In the genomic region with DNA sequence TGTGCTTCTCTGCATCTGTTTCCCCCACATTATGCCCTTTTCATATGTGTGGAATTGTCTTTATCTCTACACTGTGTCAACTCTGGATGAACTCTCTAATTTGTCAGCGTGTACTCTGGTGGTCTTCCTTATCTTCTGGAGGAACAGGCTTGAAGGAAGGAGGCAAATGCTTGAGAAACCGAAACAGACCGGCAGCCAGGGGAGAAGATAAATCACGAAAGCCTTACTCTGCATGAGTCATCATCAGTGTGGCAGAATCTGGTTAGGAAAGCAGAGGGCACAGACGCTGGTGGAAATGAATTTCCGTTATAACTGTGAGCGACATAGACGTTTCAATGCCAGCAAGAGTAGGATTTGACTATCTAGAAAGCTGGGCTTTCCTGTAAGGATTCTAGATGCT, we compare ENCODE assay signal across 27 mouse cellular contexts.
DNase-seq lines count a peak whose midpoint lies in the region; ATAC-seq lines count a peak whose summit lies in the region.
"Had no signal": no experiment of that assay in that cellular context is flagged by ENCODE, and none has a peak within 500 bp of the region (broad histone marks: within the 10 kb centered on the region; RNA-seq: fewer than 3 reads in every experiment).

No protein-coding gene starts in this region.

- no peaks in the 10 kb centered on the region for H3K4me1 ChIP-seq in heart, embryonic 11.5 days (ENCODE audit: control insufficient read depth, insufficient read depth, low read length)
- no peaks in the 10 kb centered on the region for H3K4me1 ChIP-seq in midbrain, embryonic 15.5 days
- H3K4me1 ChIP-seq in kidney, embryonic 14.5 days (ENCODE audit: control insufficient read depth, insufficient read depth, low read length), result no peaks in the 10 kb centered on the region
- H3K4me1 ChIP-seq: embryonic facial prominence, embryonic 13.5 days; forebrain, embryonic 10.5 days; forebrain, embryonic 15.5 days; hindbrain, embryonic 10.5 days; hindbrain, embryonic 15.5 days; liver, embryonic 12.5 days; neural tube, embryonic 13.5 days had no signal

- no peaks in the 10 kb centered on the region for H3K27me3 ChIP-seq in heart, embryonic 11.5 days (ENCODE audit: control insufficient read depth, insufficient read depth, low read length)
- no peaks in the 10 kb centered on the region for H3K27me3 ChIP-seq in midbrain, embryonic 15.5 days (replicated peaks)
- H3K27me3 ChIP-seq in kidney, embryonic 14.5 days (ENCODE audit: control insufficient read depth, insufficient read depth, low read length), result no peaks in the 10 kb centered on the region
- H3K27me3 ChIP-seq: embryonic facial prominence, embryonic 13.5 days; forebrain, embryonic 15.5 days; hindbrain, embryonic 15.5 days; liver, embryonic 12.5 days; neural tube, embryonic 13.5 days had no signal

- H3K4me3 ChIP-seq in heart, embryonic 11.5 days (ENCODE audit: low read depth, low read length), result no peak overlapping the region
- H3K4me3 ChIP-seq in midbrain, embryonic 15.5 days, result no peak overlapping the region
- H3K4me3 ChIP-seq in kidney, embryonic 14.5 days (ENCODE audit: low read length), result no peak overlapping the region
- H3K4me3 ChIP-seq: embryonic facial prominence, embryonic 13.5 days; forebrain, embryonic 10.5 days; forebrain, embryonic 15.5 days; hindbrain, embryonic 10.5 days; hindbrain, embryonic 15.5 days; liver, embryonic 12.5 days; neural tube, embryonic 13.5 days had no signal

- H3K9me3 ChIP-seq in heart, embryonic 11.5 days (replicated peaks; ENCODE audit: control insufficient read depth, low read length), result no peaks in the 10 kb centered on the region
- no peaks in the 10 kb centered on the region for H3K9me3 ChIP-seq in midbrain, embryonic 15.5 days
- no peaks in the 10 kb centered on the region for H3K9me3 ChIP-seq in kidney, embryonic 14.5 days (ENCODE audit: control insufficient read depth, low read length)
- H3K9me3 ChIP-seq: embryonic facial prominence, embryonic 13.5 days; forebrain, embryonic 10.5 days; forebrain, embryonic 15.5 days; hindbrain, embryonic 10.5 days; hindbrain, embryonic 15.5 days; liver, embryonic 12.5 days; neural tube, embryonic 13.5 days had no signal

- no peak overlapping the region for H3K9ac ChIP-seq in heart, embryonic 11.5 days (ENCODE audit: low read depth, low read length)
- H3K9ac ChIP-seq in midbrain, embryonic 15.5 days, result no peak overlapping the region
- no peak overlapping the region for H3K9ac ChIP-seq in kidney, embryonic 14.5 days (ENCODE audit: low read depth, low read length)
- H3K9ac ChIP-seq: embryonic facial prominence, embryonic 13.5 days; forebrain, embryonic 15.5 days; hindbrain, embryonic 15.5 days; liver, embryonic 12.5 days; liver, postnatal 0 days; neural tube, embryonic 13.5 days had no signal

- no peak overlapping the region for H3K4me2 ChIP-seq in heart, embryonic 11.5 days
- H3K4me2 ChIP-seq in midbrain, embryonic 15.5 days, result no peak overlapping the region
- no peak overlapping the region for H3K4me2 ChIP-seq in kidney, embryonic 14.5 days (replicated peaks; ENCODE audit: low read depth, low read length)
- H3K4me2 ChIP-seq: embryonic facial prominence, embryonic 13.5 days; forebrain, embryonic 15.5 days; hindbrain, embryonic 15.5 days; liver, embryonic 12.5 days; midbrain, embryonic 11.5 days; neural tube, embryonic 13.5 days had no signal

- no peaks in the 10 kb centered on the region for H3K36me3 ChIP-seq in heart, embryonic 11.5 days (ENCODE audit: control insufficient read depth, insufficient read depth, low read length)
- H3K36me3 ChIP-seq in midbrain, embryonic 15.5 days (replicated peaks), result no peaks in the 10 kb centered on the region
- no peaks in the 10 kb centered on the region for H3K36me3 ChIP-seq in kidney, embryonic 14.5 days (ENCODE audit: control insufficient read depth, insufficient read depth, low read length)
- H3K36me3 ChIP-seq: embryonic facial prominence, embryonic 13.5 days; forebrain, embryonic 10.5 days; forebrain, embryonic 15.5 days; hindbrain, embryonic 10.5 days; hindbrain, embryonic 15.5 days; liver, embryonic 12.5 days; neural tube, embryonic 13.5 days had no signal

- WGBS in heart, embryonic 11.5 days (ENCODE audit: insufficient replicate concordance), result 53% methylated on average over 8 of the region's 8 CpGs
- WGBS in midbrain, embryonic 15.5 days, result 93% methylated on average over 8 of the region's 8 CpGs
- 79% methylated on average over 8 of the region's 8 CpGs for WGBS in kidney, embryonic 14.5 days

- no peak for ATAC-seq in heart, embryonic 11.5 days (replicated peaks; ENCODE audit: insufficient number of reproducible peaks, low FRiP score, low TSS enrichment)
- no peak for ATAC-seq in midbrain, embryonic 15.5 days (replicated peaks)
- no peak for ATAC-seq in inflammation-experienced regulatory T-cells, adult 6 months
- no peak for ATAC-seq in kidney, embryonic 14.5 days (ENCODE audit: low FRiP score, low TSS enrichment)
- ATAC-seq: CD4-positive, CD25-positive, alpha-beta regulatory T cell, adult 4 months; forebrain, embryonic 15.5 days; liver, embryonic 12.5 days; liver, postnatal 0 days; lung, postnatal 0 days had no signal

- H3K27ac ChIP-seq in heart, embryonic 11.5 days (ENCODE audit: low read depth, low read length), result no peak overlapping the region
- H3K27ac ChIP-seq in midbrain, embryonic 15.5 days, result no peak overlapping the region
- no peak overlapping the region for H3K27ac ChIP-seq in kidney, embryonic 14.5 days (ENCODE audit: low read depth, low read length)
- H3K27ac ChIP-seq: embryonic facial prominence, embryonic 13.5 days; forebrain, embryonic 10.5 days; forebrain, embryonic 15.5 days; hindbrain, embryonic 10.5 days; hindbrain, embryonic 15.5 days; liver, embryonic 12.5 days; macrophage; neural tube, embryonic 13.5 days had no signal

- peak; percentile 68 for DNase-seq in heart, adult 11 months
- DNase-seq in right cerebral cortex, adult 18-20 months, result peak; percentile 21
- no peak for DNase-seq in right cerebral cortex, postnatal 14 days
- peak; percentile 24 for DNase-seq in adrenal gland, postnatal 25 days
- DNase-seq: cerebellum, adult 11 months; cerebellum, adult 9-10 months; heart, postnatal 14 days; kidney, adult 18-20 months; kidney, postnatal 4 days; layer of hippocampus, postnatal 36 days; left cerebral cortex, postnatal 4 days; liver, postnatal 0 days had no signal
